Mouse (Mus musculus) macrophage (primary cell): Measurements from ENCODE around the gene Ggt7. TPM values are rescaled to one million over a fixed set of nuclear protein-coding genes. Genes with fewer than 3 reads are reported as not detected.

Experiments used
- H3K27ac ChIP-seq: fragments of 350-480 bp; formaldehyde crosslinking; 2 replicates; pipeline ENCODE4 v1.9.0; 2021
- H3K36me3 ChIP-seq: fragments of 350-480 bp; formaldehyde crosslinking; 2 replicates; pipeline ENCODE4 v1.9.0; 2021; ENCODE audit errors: inconsistent target
- H3K4me3 ChIP-seq: fragments of 350-480 bp; formaldehyde crosslinking; 2 replicates; pipeline ENCODE4 v1.9.0; 2021; ENCODE audit errors: inconsistent target
- H3K79me2 ChIP-seq: fragments of 350-480 bp; formaldehyde crosslinking; 2 replicates; pipeline ENCODE4 v1.9.0; 2021; ENCODE audit errors: inconsistent target
- WGBS: methylation state at CpG from one replicate; pipeline ENCODE4 v1.1.7; 2026; ENCODE audit warnings: inconsistent platforms; ENCODE audit not compliant: missing documents; 5-methylcytosine and 5-hydroxymethylcytosine counted together
- polyA plus RNA-seq: library from polyadenylated mRNA; stranded (reverse); fragments of 250-400 nt; gene quantifications from 3 replicates; pipeline ENCODE4 v1.2.4, GENCODE M21; 2018; ENCODE audit warnings: inconsistent platforms

The Ggt7 gene
- polyA plus RNA-seq, 1 experiment from 2014 or later = not detected

DNA sequence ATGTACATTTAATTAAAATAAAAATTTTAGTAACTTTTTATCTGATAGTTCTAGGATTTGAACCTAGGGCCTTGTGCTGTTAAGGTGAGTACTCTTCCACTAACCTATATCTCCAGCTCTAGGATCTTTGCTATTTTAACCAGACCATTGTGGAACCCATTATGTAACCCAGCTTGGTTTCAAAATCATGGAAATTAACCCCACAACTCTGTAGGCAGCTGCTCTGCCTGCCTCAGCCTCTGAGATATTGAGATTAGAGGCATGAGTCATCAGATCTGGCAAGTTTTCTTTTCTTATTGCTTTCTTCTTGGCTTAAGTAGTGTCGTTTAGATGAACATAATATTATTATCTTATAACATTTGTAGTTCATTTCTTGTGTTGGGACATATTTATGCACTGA, 6.3 kb upstream of the Ggt7 start:
- Histone ChIP-seq H3K79me2 (no peaks in the 10 kb centered on the region), H3K36me3 (no peaks in the 10 kb centered on the region), H3K27ac (no peak overlapping the region), H3K4me3 (no peak overlapping the region)
- 44% methylated on average over 1 of the region's 1 CpGs for WGBS

DNA sequence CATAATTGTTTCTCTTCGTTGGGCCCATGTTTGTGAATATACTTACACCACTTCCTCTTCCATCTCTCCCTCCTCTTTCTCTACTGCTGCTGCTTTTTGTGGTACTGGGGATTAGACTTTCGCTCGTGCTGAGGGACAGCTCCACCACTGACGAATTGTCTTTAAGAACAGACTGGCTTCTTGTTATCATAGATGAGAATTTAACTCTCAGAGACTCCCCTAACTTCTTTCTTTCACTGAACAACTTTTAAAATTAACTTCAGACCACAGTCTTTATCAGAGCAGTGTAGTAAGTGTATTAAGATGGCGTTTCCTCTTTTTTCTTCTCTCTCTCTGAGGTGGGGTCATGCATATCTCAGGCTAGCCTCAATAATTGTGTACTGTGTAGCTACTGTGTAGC, 5.7 kb upstream of the Ggt7 start:
- 13% methylated on average over 5 of the region's 5 CpGs for WGBS
- H3K36me3 ChIP-seq = no peaks in the 10 kb centered on the region
- H3K79me2 ChIP-seq = no peaks in the 10 kb centered on the region
- H3K4me3 ChIP-seq = no peak overlapping the region
- H3K27ac ChIP-seq = no peak overlapping the region

DNA sequence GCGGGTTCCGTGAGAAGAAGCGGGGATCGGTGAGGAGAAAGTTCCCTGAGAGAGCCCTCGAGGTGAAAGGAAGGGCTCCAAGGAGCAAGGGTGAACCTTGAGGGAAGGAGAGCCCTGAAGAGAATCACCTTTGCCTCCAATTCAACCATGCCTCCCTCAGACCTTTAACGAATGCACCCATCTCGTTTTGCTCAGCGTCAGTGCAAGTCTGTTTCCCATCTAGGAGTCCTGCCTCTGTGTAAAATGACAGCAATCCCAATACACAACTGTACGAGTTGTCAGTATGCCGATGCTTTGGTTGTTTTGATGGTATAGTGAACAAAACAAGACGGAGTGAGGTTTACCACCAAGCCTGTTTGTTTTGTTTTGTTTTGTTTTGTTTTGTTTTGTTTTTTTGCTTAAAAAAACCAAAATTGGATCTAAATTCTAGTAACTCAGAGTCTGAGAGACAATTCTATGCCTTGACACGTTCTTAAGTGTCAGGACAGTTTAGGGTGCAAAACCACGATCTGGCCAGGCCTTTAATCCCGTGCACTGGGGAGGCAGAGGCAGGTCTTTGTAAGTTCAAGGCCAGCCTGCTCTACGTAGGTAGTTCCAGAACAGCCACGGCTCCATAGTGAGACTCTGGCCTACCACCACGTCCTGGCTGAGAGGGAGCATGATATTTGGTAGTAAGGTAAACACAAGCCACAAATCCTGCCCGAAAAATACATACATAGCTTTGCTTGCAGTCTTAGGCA, 664 bp upstream of the Ggt7 start:
- WGBS = 32% methylated on average over 18 of the region's 18 CpGs
- Histone ChIP-seq H3K79me2 (no peaks in the 10 kb centered on the region), H3K4me3 (peak overlapping the region; percentile 72)

DNA sequence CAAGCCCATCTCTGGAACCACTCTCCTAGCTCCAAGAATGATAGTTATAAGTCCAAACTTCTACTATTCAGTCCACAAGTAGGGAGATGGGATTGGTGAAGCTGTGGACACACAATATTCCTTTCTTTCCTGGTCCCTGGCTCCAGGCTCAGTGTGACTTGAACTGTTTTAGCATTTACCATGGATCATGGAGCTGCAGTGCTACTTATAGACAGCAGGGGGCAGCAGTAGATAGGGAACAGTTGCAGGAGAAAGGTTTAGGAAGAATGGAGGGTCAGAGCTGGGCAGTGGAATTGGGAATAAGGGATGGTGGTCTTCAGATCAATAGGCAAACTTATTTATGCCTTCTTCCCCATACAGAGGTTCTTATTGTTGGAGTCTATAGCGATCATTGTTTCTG, 2.1 kb downstream of the Ggt7 start:
- Histone ChIP-seq H3K79me2 (no peaks in the 10 kb centered on the region), H3K4me3 (no peak overlapping the region), H3K27ac (no peak overlapping the region), H3K36me3 (no peaks in the 10 kb centered on the region)
- 0% methylated on average over 1 of the region's 1 CpGs for WGBS

More for the DNA sequence above, 664 bp upstream of the Ggt7 start:
- Histone ChIP-seq H3K27ac (peak overlapping the region; percentile 44; the same call in 1 of the 2 replicates), H3K36me3 (no peaks in the 10 kb centered on the region)

DNA sequence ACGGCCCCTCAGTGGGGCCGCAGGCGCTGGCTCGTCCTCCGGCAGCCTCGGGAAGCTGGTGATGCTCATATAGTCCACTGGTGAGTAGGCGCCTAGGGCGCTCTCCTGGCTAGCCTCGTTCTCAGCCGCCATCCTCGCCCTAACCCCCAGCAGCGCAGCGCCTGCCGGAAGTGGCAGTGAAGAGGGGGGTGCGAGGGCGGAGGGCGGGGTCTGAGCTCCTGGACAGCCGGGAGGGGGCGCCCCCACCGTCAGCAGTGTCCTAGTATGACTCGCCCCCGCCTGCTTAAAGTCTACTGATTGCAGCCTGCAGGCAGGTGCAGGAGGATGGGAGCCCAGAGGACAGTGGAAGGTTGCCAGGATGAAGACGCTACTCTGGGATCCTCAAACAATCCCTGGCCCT, 3.4 kb downstream of the Ggt7 start:
- Histone ChIP-seq H3K27ac (no peak overlapping the region), H3K4me3 (no peak overlapping the region), H3K79me2 (no peaks in the 10 kb centered on the region), H3K36me3 (no peaks in the 10 kb centered on the region)
- 4% methylated on average over 21 of the region's 23 CpGs for WGBS

DNA sequence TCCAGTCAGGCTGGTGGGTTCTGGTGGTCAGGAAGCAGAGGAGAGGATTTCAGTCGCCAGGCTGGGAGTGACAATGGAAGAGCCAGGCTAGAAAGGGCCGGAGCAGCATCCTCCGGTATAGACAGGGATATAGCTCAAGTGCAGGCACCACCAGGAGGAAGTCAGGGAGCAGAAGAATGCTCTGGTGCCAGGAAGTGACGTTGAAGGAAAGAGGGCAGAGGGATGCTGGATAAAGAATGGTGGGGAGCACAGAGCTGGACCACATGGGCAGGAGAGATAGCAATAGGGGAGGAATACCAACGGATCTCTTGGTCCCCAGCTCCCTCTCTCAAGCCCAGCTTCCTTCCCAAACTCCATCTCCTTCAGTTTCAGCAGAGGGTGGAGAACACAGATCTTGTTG, 4.5 kb downstream of the Ggt7 start:
- no peaks in the 10 kb centered on the region for H3K36me3 ChIP-seq
- no peaks in the 10 kb centered on the region for H3K79me2 ChIP-seq
- H3K27ac ChIP-seq = no peak overlapping the region
- H3K4me3 ChIP-seq = no peak overlapping the region
- 70% methylated on average over 5 of the region's 5 CpGs for WGBS

DNA sequence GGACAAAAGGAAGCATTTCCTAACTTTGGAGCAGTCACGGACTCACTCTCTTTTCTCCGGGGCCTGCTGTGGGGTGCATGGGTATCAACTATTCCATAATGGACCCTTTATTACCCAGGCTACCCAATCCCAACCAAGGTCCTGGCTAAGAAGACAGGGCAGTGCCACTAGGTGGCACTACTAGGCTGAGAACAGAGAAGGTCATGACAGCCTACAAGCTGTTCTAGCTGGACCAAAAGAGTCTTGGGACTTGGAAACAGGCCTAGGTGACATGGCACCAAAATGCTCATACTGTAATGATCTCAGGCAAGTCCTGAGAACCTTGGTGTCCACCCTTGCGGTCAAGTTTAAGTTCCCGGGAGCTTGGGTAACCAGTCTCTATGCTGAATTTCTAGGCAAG, 5.6 kb downstream of the Ggt7 start:
- Histone ChIP-seq H3K27ac (no peak overlapping the region), H3K4me3 (no peak overlapping the region), H3K79me2 (no peaks in the 10 kb centered on the region), H3K36me3 (no peaks in the 10 kb centered on the region)
- 58% methylated on average over 4 of the region's 4 CpGs for WGBS

DNA sequence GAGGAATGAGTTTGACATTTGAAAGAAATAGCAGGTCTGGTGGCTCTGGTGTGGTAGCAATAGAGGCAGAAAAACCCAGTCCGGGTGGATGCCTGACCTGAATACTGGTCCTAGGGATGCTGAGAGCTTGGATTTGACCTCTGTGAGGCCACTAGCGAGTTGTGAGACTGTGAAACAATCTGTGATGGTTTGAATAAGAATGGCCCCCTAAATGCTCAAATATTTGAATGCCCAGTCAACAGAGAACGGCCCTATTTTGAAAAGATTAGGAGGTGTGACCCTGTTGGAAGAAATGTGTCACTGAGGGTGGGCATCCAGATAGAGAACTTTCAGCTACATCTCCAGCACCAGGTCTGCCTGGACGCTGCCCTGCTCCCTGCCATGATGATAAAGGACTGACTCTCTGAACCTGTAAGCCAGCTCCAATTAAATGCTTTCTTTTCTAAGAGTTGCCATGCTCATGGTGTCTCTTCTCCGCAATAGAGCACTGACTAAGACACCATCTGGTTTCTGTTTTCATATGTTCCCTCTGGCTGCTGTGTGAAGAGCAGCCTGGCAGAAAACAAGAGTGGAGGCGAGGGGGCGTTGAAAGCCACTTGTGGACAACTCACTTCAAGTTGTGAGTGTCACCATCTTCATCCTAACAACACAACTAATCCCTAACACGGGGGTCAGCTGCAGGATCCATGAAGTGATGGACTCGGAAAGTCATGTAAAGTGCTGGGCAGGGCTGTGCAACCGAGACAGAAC, 10.1 kb downstream of the Ggt7 start:
- H3K27ac ChIP-seq = no peak overlapping the region
- 89% methylated on average over 10 of the region's 10 CpGs for WGBS
- H3K4me3 ChIP-seq = no peak overlapping the region

DNA sequence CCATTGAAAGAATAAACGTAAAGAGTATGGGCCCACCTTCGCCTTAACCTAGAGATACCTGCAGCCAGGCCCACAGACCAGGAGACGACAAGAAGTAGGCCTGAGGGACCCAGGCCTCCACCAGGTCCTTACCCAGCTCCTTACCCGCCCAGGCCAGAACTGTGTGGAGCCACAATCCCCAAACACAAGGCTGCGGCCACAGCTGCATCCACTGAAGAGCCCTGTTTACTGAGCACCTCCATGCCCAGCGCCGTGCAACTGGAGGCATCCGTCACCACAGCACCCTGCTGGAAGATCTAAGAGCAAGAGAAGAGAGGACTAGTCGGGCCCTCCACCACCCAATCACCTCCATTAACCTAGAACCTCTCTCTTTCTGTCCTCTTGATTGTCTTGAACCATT, 12.2 kb downstream of the Ggt7 start:
- no peaks in the 10 kb centered on the region for H3K36me3 ChIP-seq
- H3K4me3 ChIP-seq = no peak overlapping the region
- H3K27ac ChIP-seq = no peak overlapping the region
- 86% methylated on average over 8 of the region's 9 CpGs for WGBS
- no peaks in the 10 kb centered on the region for H3K79me2 ChIP-seq

More for the DNA sequence above, 10.1 kb downstream of the Ggt7 start:
- Histone ChIP-seq H3K36me3 (no peaks in the 10 kb centered on the region), H3K79me2 (no peaks in the 10 kb centered on the region)

DNA sequence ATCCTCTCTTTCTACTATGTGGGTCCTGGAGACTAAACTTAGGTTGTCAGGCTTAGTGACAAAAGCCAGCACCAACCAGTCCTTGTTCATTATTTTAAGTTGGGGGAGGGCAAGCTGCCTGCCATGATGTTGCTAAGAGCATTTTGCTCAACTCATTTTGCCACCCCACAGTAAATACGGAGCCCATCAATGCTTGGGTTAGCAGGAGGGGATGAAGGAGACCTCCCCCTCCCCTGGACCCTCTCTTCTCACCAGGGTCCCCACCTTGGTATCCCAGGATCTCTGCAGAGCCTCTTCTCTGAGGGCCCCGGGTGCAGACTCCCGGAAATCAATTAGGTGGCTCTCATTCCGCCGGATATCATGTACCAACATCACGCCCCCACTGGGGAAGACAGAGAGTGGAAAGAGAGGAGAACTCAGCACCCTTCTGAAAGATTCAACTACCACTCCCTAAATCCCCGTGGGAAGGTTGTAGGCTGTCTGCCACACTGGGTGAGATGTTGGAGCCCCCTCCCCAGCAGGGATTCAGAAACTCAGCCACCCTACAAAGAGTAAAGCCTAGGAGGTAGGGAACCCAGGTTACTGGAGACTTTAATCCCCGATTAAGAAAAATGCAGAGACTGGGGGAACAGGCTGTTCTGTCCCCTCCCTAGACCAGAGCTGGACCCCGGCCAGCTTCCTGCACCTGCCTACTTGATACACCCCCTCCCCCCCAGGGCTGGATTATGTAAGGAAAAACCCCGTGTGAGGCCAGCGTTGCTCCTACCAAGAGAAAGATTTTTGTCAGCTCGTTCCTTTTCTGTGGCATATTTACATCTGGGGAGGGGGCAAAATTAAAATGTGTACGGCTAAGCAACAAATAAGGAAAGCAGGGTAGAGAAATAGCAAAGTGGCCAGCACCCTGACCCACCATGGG, 13.3 kb downstream of the Ggt7 start:
- H3K36me3 ChIP-seq = no peaks in the 10 kb centered on the region
- no peak overlapping the region for H3K4me3 ChIP-seq
- 50% methylated on average over 13 of the region's 13 CpGs for WGBS
- H3K79me2 ChIP-seq = no peaks in the 10 kb centered on the region
- H3K27ac ChIP-seq = no peak overlapping the region

DNA sequence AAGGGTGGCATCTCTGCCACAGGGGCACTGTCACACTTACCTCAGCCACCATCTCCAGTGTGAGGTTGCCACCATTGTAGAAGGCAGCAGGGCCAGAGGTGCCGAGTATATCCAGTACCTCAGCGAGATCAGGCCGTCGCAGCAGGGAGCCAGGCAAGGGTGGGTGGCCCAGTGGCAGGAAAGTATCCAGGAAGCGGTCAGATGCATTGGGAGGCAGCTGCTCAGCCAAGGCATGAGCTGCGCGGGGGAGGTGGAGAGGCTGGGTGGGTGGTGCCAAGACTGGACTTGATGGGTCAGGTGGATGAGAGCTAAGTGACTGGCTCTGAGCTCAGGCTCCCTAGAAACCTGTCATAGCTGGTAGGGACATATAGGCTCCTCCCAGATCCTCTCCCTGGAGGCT, 15.4 kb downstream of the Ggt7 start:
- Histone ChIP-seq H3K79me2 (no peaks in the 10 kb centered on the region), H3K36me3 (no peaks in the 10 kb centered on the region), H3K4me3 (no peak overlapping the region), H3K27ac (no peak overlapping the region)
- WGBS = 64% methylated on average over 7 of the region's 7 CpGs

DNA sequence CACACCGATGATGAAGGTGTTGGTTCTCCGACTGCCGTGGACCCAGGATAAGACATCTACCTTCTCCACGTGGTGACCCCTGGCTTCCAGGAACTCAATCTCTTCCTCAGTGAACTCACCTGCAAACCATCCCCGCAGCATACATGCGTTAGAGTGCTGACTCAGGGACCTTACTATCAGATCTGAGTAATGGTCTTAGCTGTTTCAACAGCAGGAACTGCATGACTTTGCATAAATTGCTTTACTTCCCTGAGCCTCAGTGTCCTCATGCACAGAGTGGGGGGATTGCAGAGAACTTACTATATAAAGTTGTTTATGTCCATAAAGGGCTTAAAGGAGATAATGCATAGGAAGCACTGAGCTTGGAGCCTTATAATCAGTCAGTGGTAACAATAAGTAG, 27.0 kb downstream of the Ggt7 start:
- Histone ChIP-seq H3K36me3 (no peaks in the 10 kb centered on the region), H3K4me3 (no peak overlapping the region), H3K79me2 (no peaks in the 10 kb centered on the region), H3K27ac (no peak overlapping the region)
- WGBS = 79% methylated on average over 6 of the region's 6 CpGs

DNA sequence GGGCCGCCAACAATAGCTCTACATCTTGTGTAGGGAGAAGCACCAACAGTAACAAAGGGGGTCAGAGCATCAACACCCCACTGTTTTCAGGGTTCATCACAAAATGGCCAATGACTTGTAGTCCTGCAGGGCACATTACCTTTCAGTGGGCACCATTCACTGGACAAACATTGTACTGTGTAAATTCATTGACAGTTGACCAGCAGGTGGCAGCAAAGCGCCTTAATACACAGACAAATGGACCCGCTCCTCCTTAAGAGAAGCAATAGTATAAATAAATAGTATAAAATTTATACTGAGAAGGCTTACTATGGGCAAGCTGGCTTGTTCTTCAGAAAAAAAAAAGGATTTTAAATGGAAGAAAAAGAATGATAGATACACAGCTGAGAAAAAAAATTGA, 36.0 kb downstream of the Ggt7 start:
- WGBS = 64% methylated on average over 3 of the region's 3 CpGs
- Histone ChIP-seq H3K79me2 (no peaks in the 10 kb centered on the region), H3K27ac (no peak overlapping the region), H3K4me3 (no peak overlapping the region), H3K36me3 (no peaks in the 10 kb centered on the region)

DNA sequence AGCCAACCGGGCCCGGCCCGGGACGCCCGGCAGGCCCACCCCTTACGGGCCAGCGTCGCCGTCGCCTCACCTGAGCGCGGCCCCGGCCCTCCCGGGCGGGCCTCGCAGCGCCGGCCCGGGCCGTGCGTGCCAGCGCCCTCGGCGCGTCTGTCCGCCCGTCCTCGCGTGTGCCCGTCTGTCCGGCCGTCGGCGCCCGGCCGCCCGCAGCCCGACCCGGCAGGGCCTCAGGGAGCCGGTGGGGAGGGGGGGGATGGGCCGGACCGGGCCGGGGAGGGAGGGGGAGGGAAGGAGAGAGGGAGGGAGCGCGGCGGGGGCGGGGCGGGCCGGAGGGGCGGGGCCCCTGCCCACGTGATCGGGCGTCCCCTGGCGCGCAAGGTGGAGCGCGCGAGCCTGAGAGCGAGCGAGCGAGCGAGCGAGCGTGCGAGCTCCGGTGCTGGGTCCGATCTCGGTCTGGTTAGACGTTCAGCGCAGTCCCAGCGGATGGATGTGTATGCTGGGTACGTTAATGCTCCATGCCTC, 44.4 kb downstream of the Ggt7 start, which contains the start of gene Ncoa6:
Ncoa6 (minus strand) TSS at position 325 of the 519 bp plus-strand sequence.
- H3K27ac ChIP-seq = peak within 1 kb of the TSS; percentile 63
- peaks cover 45% of the 10 kb centered on the region for H3K79me2 ChIP-seq
- no peaks in the 10 kb centered on the region for H3K36me3 ChIP-seq
- WGBS = 0% methylated on average over 29 of the region's 72 CpGs
- peak within 1 kb of the TSS; percentile 79 for H3K4me3 ChIP-seq
